14 mouse cellular contexts compared by ENCODE assay signal in genomic region chr1:184872069-184872819, GRCm38 (mm10). TPM values are rescaled to one million over a fixed set of nuclear protein-coding genes. Genes with fewer than 3 reads are reported as not detected.
DNase-seq lines count a peak whose midpoint lies in the region; ATAC-seq lines count a peak whose summit lies in the region.
"Had no signal": no experiment of that assay in that cellular context is flagged by ENCODE, and none has a peak within 500 bp of the region (broad histone marks: within the 10 kb centered on the region; RNA-seq: fewer than 3 reads in every experiment).

No protein-coding gene starts in this region.

- WGBS in limb, embryonic 12.5 days, result 78% methylated on average over 7 of the region's 7 CpGs
- 74% methylated on average over 7 of the region's 7 CpGs for WGBS in limb, embryonic 10.5 days
- WGBS in liver, embryonic 15.5 days (ENCODE audit: insufficient replicate concordance), result 53% methylated on average over 7 of the region's 7 CpGs

- peaks cover 25% of the 10 kb centered on the region for H3K4me1 ChIP-seq in limb, embryonic 12.5 days (replicated peaks)
- H3K4me1 ChIP-seq in limb, embryonic 10.5 days, result peaks cover 32% of the 10 kb centered on the region
- H3K4me1 ChIP-seq in liver, embryonic 15.5 days (replicated peaks), result peaks cover 35% of the 10 kb centered on the region

- H3K4me2 ChIP-seq in limb, embryonic 12.5 days, result no peak overlapping the region
- 0 out of 2 replicates have a peak overlapping the region, but pooled peaks have one; percentile 6 for H3K4me2 ChIP-seq in liver, embryonic 15.5 days
- H3K4me2 ChIP-seq: heart, embryonic 13.5 days; hindbrain, embryonic 12.5 days; midbrain, embryonic 12.5 days had no signal

- H3K36me3 ChIP-seq in limb, embryonic 12.5 days, result no peaks in the 10 kb centered on the region
- no peaks in the 10 kb centered on the region for H3K36me3 ChIP-seq in limb, embryonic 10.5 days
- H3K36me3 ChIP-seq in liver, embryonic 15.5 days (replicated peaks), result no peaks in the 10 kb centered on the region
- H3K36me3 ChIP-seq: heart, embryonic 13.5 days; hindbrain, embryonic 12.5 days; midbrain, embryonic 12.5 days had no signal

- no peak overlapping the region for H3K4me3 ChIP-seq in limb, embryonic 12.5 days (replicated peaks)
- H3K4me3 ChIP-seq in limb, embryonic 10.5 days, result no peak overlapping the region
- no peak overlapping the region for H3K4me3 ChIP-seq in liver, embryonic 15.5 days (replicated peaks)
- H3K4me3 ChIP-seq: heart, embryonic 13.5 days; hindbrain, embryonic 12.5 days; midbrain, embryonic 12.5 days had no signal

- H3K9me3 ChIP-seq in limb, embryonic 12.5 days, result no peaks in the 10 kb centered on the region
- H3K9me3 ChIP-seq in limb, embryonic 10.5 days (replicated peaks), result no peaks in the 10 kb centered on the region
- no peaks in the 10 kb centered on the region for H3K9me3 ChIP-seq in liver, embryonic 15.5 days (replicated peaks)
- H3K9me3 ChIP-seq: heart, embryonic 13.5 days; hindbrain, embryonic 12.5 days; midbrain, embryonic 12.5 days had no signal

- no peaks in the 10 kb centered on the region for H3K27me3 ChIP-seq in limb, embryonic 12.5 days
- H3K27me3 ChIP-seq in limb, embryonic 10.5 days (ENCODE audit: low read depth, poor library complexity, severe bottlenecking), result no peaks in the 10 kb centered on the region
- no peaks in the 10 kb centered on the region for H3K27me3 ChIP-seq in liver, embryonic 15.5 days
- H3K27me3 ChIP-seq: heart, embryonic 13.5 days; hindbrain, embryonic 12.5 days had no signal

- no peak overlapping the region for H3K9ac ChIP-seq in limb, embryonic 12.5 days (replicated peaks)
- H3K9ac ChIP-seq in liver, embryonic 15.5 days, result no peak overlapping the region
- H3K9ac ChIP-seq: heart, embryonic 13.5 days; hindbrain, embryonic 12.5 days; midbrain, embryonic 12.5 days had no signal

- DNase-seq in limb, embryonic 10.5 days (ENCODE audit: low spot score), result no peak
- peak; percentile 61 for DNase-seq in kidney, postnatal 10 days
- DNase-seq in frontal cortex, adult 2 months (ENCODE audit: extremely low spot score in 1 of 2, low spot score in 1 of 2), result no peak
- DNase-seq in adrenal gland, postnatal 36 days, result no peak
- no peak for DNase-seq in adrenal gland, postnatal 4 days (ENCODE audit: low spot score in 2 of 2)
- DNase-seq in cerebellum, adult 11-12 months, result no peak
- DNase-seq: B cell, adult 2 months; cerebellum, adult 9-10 months; thymus, adult 2 months had no signal

- H3K27ac ChIP-seq in limb, embryonic 12.5 days, result peak overlapping the region; percentile 64
- no peak overlapping the region for H3K27ac ChIP-seq in limb, embryonic 10.5 days
- H3K27ac ChIP-seq in liver, embryonic 15.5 days (replicated peaks), result peak overlapping the region; percentile 70
- H3K27ac ChIP-seq: heart, embryonic 13.5 days; hindbrain, embryonic 12.5 days; midbrain, embryonic 12.5 days had no signal

- ATAC-seq in limb, embryonic 12.5 days (ENCODE audit: insufficient number of reproducible peaks, insufficient read depth, low FRiP score, low TSS enrichment, low read depth), result no peak
- peak; percentile 49 for ATAC-seq in liver, embryonic 15.5 days (ENCODE audit: insufficient read depth)

RNA-seq across cellular contexts. Expression of gene C130074G19Rik, which starts 10.8 kb away (rescaled TPM):
- 0.84 and 1.1 TPM in 2 replicates for polyA plus RNA-seq in limb, embryonic 12.5 days (2016; fragmentation: Nextera tagmentation; extraction: Ambion mirVana)
- 0.48 and 0.64 TPM in 2 replicates for polyA plus RNA-seq in limb, embryonic 10.5 days (2016; fragmentation: Nextera tagmentation; extraction: Ambion mirVana)
- polyA plus RNA-seq in liver, embryonic 15.5 days (2015; fragmentation: Nextera tagmentation; extraction: Ambion mirVana), result 2.0 and 2.3 TPM in 2 replicates
- 34.0 and 34.3 TPM in 2 replicates for polyA plus RNA-seq in frontal cortex, adult 2 months (2012; rRNA removed)
- total RNA-seq in adrenal gland, postnatal 36 days (2021), result 10 to 100 TPM; 26.6 to 32.5 TPM
- 10 to 100 TPM; 31.8 to 32.5 TPM for total RNA-seq in adrenal gland, postnatal 4 days (2021)

RNA-seq across cellular contexts. Expression of gene Marc2, which starts 26.0 kb away (rescaled TPM):
- polyA plus RNA-seq in limb, embryonic 12.5 days (2016; fragmentation: Nextera tagmentation; extraction: Ambion mirVana), result 124 and 136 TPM in 2 replicates
- polyA plus RNA-seq in limb, embryonic 10.5 days (2016; fragmentation: Nextera tagmentation; extraction: Ambion mirVana), result 68.9 and 84.4 TPM in 2 replicates
- polyA plus RNA-seq in liver, embryonic 15.5 days (2015; fragmentation: Nextera tagmentation; extraction: Ambion mirVana), result 210 and 216 TPM in 2 replicates
- 85.6 and 95.2 TPM in 2 replicates for polyA plus RNA-seq in frontal cortex, adult 2 months (2012; rRNA removed)
- total RNA-seq in adrenal gland, postnatal 36 days (2021), result 100 to 1,000 TPM; 380 to 404 TPM
- 100 to 1,000 TPM; 259 to 308 TPM for total RNA-seq in adrenal gland, postnatal 4 days (2021)

Comparison
In these comparisons a context has a peak if more than half of its experiments do, and no peak if none do; other contexts are left out.
1. RNA of gene C130074G19Rik, which starts 10.8 kb away (polyA plus RNA-seq): 34.0 to 34.3 TPM in frontal cortex, adult 2 months; 2.0 to 2.3 TPM in liver, embryonic 15.5 days, 0.84 to 1.1 TPM in limb, embryonic 12.5 days and 0.48 to 0.64 TPM in limb, embryonic 10.5 days; every median in the first group is over 10 times any median in the second.